Mouse (Mus musculus): ENCODE results near the gene Epas1.

Gene Epas1

DNA sequence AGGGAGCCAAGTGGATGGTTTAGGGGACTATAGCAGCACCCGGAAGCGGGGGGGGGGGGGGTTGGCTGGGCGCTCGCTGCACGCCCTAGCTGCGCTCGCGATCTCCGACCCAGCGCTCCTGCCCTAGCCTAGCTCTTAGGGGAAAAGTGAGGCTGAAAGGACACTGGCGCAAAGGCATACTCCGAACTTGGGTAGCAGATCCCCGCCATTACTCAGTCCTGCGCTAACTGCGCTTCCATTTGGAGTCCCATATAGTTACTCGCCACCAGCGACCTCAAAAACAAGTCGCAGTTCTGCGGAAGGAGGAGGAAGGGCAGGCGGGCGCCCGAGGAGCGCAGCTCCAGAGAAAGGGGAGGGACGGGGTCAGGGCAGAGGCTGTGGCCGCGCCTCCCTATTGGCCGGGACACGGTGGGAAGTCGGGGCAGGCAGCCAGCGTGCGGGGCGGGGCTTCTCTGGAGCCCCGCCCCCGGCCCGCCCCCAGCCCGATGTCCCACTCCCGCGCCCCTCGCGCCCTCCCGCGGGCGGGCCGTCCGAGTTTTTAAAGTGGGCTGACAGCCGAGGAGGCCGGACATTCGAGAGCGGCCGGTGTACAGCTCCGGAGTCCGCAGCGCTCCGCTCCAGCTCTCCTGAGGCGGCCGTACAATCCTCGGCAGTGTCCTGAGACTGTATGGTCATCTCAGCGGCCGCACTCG lies at the start of gene Epas1:
Gene Epas1, plus strand, starts transcription at position 571 of the 692 bp plus-strand sequence.
- no peak for DNase-seq (ENCODE audit: extremely low read depth, low read depth, low spot score)

DNA sequence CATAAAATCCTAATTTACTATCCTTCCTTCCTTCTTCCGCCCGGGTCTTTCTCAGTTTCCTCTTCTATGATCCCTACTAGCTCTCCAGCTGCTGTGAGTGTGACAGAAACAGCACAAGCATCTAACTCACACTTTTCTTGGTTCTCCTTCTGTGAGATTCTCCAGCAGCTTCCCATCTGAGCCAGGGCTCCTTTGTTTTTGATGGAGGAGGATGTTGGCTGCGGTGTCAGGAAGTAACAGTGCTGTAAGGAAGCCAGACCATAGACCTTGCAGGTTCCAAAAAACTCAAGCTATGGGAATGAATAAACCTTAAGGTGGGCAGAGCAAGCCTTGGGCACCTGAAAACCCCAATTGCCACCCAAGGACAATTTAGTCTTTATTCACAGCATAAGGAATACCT lies 48.3 kb upstream of the Epas1 start:
- no peak for DNase-seq (ENCODE audit: extremely low read depth, low read depth, low spot score)

DNA sequence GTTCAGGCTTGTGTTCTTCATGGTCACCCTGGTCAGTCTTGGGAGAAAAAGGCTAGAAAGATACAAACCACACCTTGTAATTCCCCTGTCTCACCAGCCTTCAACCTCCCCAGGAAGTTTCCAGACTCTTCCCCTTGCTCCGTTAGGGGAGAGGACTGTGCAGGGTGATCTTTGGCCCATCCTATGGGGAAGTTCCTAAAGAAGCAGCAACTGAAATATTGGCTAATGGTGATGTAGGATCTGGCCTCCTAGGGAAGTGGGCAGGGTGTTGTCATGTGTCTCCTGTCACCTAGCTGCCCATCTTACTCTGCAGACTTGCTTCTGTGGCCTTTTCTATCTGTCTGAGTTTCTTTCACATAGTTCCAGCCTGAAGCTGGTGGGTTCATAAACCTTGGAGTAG lies 47.0 kb upstream of the Epas1 start:
- no peak for DNase-seq (ENCODE audit: extremely low read depth, low read depth, low spot score)

DNA sequence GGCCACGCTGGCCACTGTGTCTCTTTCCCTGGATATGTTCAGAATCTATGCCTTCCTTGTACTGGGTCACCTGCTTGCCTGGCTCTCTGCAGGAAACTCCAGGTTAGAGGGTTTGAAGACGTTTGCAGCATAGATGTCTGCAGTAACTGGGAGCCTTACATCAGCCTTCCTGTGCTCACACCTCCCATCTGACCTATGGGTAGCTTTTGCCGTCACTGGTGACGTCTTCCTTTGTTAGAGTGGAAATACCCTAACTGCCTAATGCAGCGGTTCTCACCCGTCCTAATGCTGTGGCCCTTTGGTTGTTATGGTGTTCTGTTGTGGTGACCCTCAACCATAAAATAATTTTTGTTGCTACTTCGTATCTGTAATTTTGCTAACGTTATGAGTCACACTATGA lies 43.7 kb upstream of the Epas1 start:
- DNase-seq (ENCODE audit: extremely low read depth, low read depth, low spot score), result no peak

DNA sequence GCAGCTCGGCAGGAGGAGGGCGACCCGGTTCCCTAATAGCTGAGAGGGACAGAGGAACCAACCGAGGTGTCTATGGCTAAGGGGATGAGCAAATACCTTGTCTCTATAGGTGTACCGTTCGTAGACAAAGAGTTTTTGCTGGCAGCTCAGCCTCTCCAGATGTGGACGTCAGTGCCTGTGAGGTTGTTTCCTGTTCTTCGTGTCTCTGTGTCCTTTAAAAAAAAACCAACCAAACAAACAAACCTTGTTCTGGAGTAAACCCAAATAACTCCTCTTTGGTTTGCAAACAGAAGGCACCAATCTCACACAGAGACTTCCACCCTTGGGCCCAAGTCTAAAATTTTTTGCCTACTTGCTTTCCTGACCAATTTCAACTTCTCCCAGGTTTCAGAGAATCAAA lies 43.1 kb upstream of the Epas1 start:
- no peak for DNase-seq (ENCODE audit: extremely low read depth, low read depth, low spot score)

DNA sequence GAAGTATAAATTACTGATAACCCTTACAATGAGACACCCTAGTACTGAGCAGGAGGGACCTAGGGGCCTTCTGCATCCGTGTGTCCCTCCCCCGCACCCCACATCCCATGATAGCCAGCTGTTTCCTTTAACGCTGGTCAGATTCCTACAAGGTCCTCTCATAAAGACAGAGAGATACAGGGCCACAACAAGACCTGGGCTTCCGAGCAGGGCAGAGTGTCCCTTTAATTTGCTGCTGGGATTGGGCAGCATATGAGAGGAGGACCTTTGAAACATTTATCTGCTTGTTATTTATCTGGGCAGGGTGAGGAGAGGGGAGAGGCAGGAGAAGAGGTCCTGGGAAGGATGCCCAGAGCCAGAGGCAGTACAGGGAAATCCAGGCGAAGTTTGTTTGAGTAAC lies 41.6 kb upstream of the Epas1 start:
- DNase-seq (ENCODE audit: extremely low read depth, low read depth, low spot score), result no peak

DNA sequence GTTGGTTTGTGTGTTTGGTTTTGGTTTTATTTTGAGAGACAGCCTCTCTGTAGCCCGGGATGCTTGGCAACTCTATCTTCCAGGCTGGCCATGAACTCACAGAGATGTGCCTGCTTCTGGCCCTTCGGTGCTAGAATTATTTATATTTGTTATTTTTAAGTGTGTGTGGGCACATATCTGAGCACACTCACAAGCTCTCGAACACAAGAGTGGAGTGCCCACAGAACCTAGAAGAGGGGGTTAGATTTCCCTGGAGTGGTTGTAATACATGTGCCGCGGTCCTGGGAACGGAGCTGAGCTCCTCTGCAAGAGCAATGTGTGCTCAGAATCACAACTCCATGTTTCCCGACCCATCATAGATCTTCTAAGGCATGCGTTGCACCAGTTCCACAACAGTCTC lies 40.9 kb upstream of the Epas1 start:
- DNase-seq (ENCODE audit: extremely low read depth, low read depth, low spot score), result no peak

DNA sequence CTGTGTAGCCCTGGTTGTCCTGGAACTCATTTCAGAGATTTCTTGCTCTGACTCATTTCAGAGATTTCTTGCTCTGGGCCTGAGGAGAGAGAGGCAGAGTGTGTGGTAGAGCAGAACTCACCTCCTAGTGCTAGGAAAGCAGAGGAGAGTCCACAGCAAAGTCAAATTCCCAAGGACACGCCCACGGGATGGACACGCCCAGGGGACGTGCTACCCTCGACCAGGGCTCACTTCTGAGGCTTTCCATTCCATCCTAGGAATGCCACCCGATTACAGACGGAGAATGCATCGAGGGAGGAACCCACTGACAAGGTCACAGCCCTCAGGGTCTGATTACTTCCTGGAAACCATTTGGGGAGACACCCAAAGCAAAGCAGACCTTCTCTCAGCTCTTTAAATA lies 39.9 kb upstream of the Epas1 start:
- no peak for DNase-seq (ENCODE audit: extremely low read depth, low read depth, low spot score)

DNA sequence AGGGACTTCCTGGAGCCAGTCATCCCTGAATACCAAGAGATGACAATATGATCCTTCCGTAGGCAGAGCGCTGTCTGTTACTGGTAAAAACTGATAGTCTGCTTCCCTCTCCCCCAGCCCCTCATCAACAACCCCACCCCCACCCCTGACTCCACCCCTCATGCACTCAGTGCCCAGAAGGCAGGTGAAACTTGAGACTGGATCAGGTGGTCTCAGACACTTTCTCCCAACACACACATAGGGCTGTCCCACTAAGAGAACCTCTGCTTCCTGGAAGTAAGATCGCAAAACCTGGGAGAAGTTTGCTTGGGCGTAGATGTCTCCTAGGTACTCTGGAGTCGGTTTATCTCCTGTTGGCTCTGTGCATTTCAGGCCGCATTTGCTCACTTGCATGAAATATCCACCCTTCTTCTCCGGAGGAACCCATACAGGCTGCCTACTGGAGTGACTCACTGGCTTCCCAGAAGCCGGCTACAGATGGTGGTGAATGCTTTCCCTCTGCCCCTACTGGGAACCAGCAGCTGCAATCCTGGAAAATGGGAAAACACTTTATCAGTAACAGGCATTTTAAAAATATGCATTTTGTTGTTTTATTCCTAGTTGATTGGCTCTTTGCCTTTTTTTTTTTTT lies 28.6 kb upstream of the Epas1 start:
- DNase-seq (ENCODE audit: extremely low read depth, low read depth, low spot score), result no peak

DNA sequence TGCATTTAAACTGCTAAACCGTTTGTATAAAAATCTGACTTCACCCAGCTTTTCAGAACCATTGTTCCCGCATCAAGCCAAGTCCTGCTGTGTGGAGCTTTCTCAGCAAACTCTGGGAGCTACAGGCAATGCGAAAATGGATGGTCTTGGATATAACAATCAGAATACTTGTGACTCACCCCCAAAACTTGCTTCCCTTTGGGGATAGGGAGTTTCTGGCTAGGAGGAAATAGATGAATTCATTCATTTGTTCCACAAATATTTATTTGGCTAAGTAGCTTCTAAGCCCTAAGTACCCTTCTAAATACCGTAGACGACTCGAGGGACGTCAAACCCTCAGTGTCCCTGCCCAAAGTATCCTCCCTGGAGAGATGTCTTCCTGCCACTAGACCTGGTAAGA lies 27.0 kb upstream of the Epas1 start:
- no peak for DNase-seq (ENCODE audit: extremely low read depth, low read depth, low spot score)

DNA sequence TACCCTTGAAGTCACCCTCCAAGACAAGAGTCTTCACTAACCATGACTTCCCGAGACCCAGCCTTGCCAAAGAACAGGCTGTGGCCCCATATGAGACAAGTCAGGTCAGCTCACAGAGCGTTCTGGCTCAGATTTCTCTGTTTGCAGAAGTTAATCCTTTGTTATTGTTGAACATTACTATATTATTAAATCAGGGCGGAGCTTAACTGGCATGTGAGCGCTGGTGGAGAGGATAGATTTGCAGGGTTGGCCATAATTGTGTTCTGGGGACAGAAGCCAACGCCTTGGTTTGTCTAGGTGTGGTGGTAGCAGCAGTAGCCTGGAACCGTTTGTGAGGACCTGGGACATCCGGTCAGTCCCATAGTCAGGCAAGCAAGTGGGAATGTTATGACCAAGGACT lies 26.5 kb upstream of the Epas1 start:
- DNase-seq (ENCODE audit: extremely low read depth, low read depth, low spot score), result no peak

DNA sequence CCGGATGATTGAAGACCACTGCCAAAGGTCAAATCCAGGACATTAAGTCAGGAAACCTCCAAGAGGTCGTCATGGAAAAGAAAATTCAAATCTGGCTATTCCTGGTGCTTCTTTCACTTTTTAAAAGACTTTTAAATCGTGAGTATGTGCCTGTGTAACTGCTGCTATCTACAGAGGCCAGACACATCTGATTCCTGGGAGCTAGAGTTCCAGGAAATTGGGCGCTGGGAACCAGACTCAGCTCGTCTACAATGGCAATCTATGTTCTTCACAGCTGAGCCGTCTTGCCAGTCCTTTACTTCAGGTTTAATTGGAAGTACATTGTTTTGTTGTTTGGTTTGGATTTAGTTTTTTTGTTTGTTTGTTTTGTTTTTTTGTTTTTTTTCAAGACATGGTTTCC lies 22.2 kb upstream of the Epas1 start:
- DNase-seq (ENCODE audit: extremely low read depth, low read depth, low spot score), result no peak

DNA sequence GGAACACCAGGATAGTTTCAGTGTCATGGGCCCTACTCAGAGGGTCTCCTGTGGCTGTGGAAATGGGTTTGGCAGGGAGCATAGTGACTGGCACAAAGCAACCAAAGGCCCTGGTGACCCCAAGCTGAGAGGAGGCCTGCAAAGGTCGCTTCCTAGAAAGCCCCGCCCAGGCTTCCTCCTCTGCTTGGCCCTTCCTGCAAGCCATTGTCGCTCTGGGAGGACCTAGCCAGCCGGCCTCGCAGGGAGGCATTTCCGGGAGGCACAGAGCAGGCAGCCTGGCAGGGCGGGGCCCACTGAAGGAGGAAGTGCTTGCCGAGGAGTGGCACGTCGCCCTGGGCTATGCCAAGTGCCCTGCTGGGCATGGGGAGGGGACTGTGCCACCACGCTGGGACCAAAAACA lies 21.5 kb upstream of the Epas1 start:
- DNase-seq (ENCODE audit: extremely low read depth, low read depth, low spot score), result no peak

DNA sequence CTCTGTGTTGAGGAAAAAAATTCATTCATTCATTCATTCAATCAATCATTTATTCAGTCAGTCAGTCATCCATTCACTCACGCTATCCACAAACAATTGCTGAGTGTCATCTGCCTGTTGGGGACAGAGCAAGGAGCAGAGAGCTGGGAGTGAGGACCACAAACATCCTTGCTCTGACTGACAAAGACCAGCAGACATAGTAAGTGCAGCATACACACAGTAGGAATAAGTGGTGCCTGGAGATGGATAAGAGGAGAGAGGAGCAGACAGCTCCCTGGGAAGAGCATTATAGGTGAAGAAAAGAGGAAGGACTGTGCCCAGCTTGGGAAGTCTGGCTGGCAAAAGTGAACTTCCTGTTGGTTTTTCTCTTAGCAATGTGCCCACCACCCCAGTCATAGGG lies 21.0 kb upstream of the Epas1 start:
- no peak for DNase-seq (ENCODE audit: extremely low read depth, low read depth, low spot score)

DNA sequence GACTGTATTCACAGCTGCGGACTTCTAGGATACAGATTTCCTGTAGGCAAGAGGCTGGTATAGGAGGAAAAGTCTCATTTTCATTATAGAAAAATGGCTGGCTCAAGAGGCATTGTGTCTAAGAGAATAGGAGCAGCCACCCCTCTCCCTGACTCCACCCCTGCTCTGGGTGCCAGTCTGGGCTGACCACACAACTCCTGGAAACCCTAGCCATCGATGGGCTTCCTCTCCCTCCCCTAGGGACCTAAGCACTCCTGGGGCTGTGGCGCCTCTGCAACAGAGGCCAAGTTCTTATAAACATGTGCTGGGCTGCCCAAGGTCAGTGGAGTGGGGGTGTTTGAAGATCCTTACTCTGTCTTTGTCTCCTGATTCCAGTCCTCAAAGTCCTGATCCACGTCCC lies 19.9 kb upstream of the Epas1 start:
- no peak for DNase-seq (ENCODE audit: extremely low read depth, low read depth, low spot score)

DNA sequence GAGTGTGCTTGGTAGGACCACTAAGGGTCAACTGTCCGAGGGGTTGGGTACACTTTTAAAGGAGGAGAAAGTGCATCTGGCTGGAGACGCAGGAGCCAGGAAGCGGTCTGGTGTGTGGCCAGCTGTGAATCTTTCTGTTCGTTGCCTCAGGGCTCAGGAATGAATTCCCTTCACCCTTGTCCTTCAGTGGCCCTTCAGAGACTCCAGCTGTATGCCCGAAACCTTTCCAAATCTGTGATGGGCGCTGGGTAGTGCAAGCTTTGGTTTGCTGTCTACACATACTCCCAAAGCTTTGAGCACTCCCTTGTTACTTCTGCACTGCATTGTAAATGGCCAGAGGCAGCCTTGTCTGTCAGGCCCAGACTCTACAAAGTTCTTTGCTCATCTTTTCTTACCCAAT lies 15.0 kb upstream of the Epas1 start:
- no peak for DNase-seq (ENCODE audit: extremely low read depth, low read depth, low spot score)

DNA sequence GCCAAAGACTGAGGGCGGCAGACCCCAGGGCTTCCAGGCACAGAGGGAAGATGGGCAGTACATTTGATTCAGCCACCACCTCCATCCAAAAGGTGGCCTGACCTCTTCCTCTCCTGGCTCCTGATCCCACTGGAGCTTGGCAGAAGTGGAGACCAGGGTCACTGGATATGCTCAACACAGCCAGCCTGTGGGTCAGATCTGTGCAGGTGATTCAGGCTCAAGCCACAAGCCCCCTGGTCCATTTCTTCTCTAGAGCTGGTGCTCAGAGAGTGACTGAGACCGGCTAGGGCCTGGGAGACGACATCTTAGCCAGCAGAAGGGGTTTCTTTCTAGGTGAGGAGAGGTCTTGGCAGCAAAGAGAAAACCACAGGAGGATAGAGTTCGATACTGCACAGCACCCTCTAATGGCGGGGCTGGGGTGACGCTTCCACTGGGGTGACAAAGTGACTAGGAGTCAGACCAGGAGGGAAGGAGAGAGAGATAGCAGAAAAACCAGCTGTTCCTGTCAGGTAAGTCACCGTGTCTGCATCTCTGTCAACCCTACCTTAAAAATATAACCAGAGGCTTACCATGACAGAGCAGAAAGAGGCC lies 10.1 kb upstream of the Epas1 start:
- no peak for DNase-seq (ENCODE audit: extremely low read depth, low read depth, low spot score)

DNA sequence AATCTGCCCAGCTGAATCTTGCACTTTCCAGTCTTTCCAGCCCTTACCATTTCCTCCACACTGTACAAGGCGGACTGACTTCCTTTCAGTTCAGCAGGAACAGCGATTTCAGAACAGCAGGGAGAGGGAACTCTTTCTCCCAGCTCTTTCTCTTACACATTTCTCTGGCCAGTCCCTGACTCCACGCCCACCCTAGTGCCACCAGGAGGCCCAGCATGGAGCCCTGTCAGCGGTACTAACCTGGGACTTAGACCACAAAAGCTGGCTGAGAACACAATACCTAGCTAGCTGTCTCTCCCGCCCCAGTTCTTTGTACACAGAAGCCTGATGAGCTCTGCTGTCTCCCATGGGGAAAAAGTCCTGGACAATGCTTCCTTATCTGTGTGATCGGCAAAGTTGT lies 8.6 kb upstream of the Epas1 start:
- no peak for DNase-seq (ENCODE audit: extremely low read depth, low read depth, low spot score)

DNA sequence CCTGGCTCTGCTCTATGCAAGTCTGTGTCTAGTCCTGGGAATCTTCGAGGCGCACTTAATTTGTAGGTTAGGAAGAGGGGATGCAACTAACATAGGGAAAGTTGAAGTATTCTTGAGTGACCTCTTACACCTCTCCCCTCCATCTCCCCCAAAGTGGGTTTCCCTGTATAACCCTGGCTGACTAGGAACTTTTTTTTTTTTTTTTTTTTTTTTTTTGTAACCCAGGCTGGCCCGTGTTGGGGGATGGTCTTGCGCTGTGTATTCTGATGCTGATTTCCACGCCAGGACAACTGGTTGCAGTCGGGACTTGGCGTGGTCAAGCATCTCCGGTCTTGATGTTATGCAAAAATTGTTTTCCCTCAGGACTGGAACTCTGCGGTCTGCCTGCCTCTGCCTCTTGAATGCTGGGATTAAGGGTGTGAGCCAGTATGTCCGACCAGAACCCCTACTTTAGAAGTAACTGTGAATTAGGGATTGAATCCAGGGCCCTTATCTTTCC lies 2.1 kb upstream of the Epas1 start:
- DNase-seq (ENCODE audit: extremely low read depth, low read depth, low spot score), result no peak

DNA sequence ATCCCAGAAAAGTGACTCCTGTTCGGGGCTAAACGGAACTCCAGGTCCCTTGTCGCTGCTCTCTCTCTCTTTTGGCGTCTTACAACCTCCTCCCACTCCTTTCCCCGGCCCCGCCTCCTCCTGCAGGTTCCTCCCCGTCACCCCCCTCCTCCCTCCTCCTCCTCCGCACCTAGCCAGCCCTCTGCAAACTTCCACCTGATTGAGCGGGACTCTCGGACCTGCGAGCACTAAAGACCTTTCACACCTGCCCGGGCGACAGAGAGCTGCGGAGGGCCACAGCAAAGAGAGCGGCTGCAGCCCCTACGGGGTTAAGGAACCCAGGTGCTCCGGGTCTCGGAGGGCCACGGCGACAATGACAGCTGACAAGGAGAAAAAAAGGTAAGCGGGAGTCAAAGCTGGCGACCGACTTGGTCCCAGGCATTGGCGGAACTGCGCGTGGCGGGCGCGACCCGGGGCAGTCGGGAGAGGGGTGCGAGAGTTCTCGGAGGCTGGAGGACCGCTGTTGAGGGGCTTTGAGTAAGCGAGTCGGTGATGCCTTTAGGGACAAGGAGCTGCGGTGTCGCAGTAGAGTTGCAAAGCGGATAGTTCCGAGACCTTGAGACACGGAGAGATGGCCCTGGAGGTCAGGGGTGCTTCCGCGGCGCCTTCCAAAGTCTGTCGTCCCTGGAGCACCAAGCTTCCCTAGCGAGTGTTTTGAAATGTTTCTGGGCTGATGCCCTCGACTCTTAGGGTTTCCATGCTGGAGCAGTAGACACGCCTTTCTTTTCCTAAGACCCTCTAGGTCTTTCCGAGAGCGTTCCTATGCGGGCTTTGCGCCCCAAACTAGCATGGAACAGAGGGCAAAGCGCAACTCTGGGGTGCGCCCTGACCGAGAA lies 668 bp downstream of the Epas1 start:
- no peak for DNase-seq (ENCODE audit: extremely low read depth, low read depth, low spot score)

DNA sequence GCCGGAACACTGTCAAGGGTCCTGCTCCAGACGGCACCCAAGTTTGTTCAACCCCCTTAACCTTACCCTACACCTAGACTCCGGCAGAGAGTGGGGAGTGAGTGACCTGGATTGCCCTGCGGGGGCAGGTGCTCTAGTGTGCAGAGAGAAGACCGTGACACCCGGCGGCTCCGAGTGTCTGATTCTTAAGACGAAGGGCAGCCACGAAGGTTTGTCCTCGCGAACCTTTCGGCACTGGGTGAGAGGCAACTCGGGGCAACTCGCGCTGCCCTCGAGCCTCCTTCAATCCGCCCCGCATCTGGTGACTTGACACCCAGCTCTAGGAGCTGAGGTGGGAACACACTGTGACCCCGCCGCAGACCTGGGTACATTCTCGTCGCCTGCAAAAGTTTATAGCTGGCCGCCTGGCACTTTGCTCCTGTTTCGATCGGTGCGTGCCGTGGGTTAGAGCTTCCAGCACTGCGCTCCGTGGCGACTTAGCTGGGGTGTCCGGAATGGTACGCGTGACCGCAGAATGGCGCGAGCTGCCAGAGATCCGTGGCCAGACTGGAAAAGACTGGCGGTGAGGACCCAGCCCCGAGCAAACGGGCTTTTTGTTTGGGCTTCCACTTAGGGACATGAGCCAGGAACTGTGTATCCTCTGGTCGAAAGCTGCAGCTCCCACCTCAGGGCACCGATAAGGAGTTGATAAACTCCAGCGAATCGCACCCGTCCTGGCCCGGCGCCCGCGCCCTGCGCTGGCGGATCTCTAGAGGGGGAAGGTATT lies 1.5 kb downstream of the Epas1 start:
- no peak for DNase-seq (ENCODE audit: extremely low read depth, low read depth, low spot score)

All from fat pad, adult 2 months (tissue).